Mouse (Mus musculus) lung, postnatal 36 days (tissue): ENCODE data around the gene Utf1.

ENCODE experiments used
- DNase-seq: peaks from one replicate; pipeline ENCODE4 v3.0.0; 2022; ENCODE audit warnings: mixed read lengths

The Utf1 gene

GRCm38 (mm10) chr7:139975471-139975870 is 31.9 kb downstream of the Utf1 start:
- no peak for DNase-seq

- DNase-seq, result peak; percentile 82
Measured at GRCm38 (mm10) chr7:139978278-139978892, 34.8 kb downstream of the Utf1 start, which contains the start of gene 6430531B16Rik. 6430531B16Rik (minus strand) TSS chr7:139978755.

- DNase-seq, result no peak
Measured at GRCm38 (mm10) chr7:139979011-139979719, 35.6 kb downstream of the Utf1 start.

GRCm38 (mm10) chr7:139980778-139981177 is 37.2 kb downstream of the Utf1 start:
- no peak for DNase-seq

- no peak for DNase-seq
Measured at GRCm38 (mm10) chr7:139982058-139982457, 38.5 kb downstream of the Utf1 start.

- peak; percentile 44 for DNase-seq
Measured at GRCm38 (mm10) chr7:139984505-139984904, 40.9 kb downstream of the Utf1 start.

- no peak for DNase-seq
Measured at GRCm38 (mm10) chr7:139988272-139988671, 44.7 kb downstream of the Utf1 start.

- DNase-seq, result no peak
Measured at GRCm38 (mm10) chr7:139990864-139991394, 47.3 kb downstream of the Utf1 start.

- peak; percentile 67 for DNase-seq
Measured at GRCm38 (mm10) chr7:139992406-139992805, 48.8 kb downstream of the Utf1 start, which contains the start of gene Adam8. Adam8 (minus strand) TSS chr7:139992562.

GRCm38 (mm10) chr7:139993532-139993931 is 49.9 kb downstream of the Utf1 start:
- no peak for DNase-seq

- no peak for DNase-seq
Measured at GRCm38 (mm10) chr7:139994202-139994601, 50.6 kb downstream of the Utf1 start.

GRCm38 (mm10) chr7:139994676-139995075 is 51.1 kb downstream of the Utf1 start:
- peak; percentile 78 for DNase-seq
